Mouse (Mus musculus): ENCODE results near the gene Lrtm2. TPM values are rescaled to one million over a fixed set of nuclear protein-coding genes. Genes with fewer than 3 reads are reported as not detected.
A peak's percentile ranks its signal among the peaks of the same experiment; 100 is the strongest.

Lrtm2 gene
- total RNA-seq (2017), result 0.25 and 1.3 TPM in 2 replicates

- no peak for ATAC-seq (replicated peaks in 1 of 2; ENCODE audit: insufficient read depth in 1 of 2, low FRiP score in 2 of 2, low TSS enrichment in 1 of 2, low read depth in 1 of 2, poor library complexity in 2 of 2, severe bottlenecking in 2 of 2)
Measured at GRCm38 (mm10) chr6:119330506-119330905, at the start of gene Lrtm2. Gene Lrtm2, minus strand, starts transcription at chr6:119330766.

DNA sequence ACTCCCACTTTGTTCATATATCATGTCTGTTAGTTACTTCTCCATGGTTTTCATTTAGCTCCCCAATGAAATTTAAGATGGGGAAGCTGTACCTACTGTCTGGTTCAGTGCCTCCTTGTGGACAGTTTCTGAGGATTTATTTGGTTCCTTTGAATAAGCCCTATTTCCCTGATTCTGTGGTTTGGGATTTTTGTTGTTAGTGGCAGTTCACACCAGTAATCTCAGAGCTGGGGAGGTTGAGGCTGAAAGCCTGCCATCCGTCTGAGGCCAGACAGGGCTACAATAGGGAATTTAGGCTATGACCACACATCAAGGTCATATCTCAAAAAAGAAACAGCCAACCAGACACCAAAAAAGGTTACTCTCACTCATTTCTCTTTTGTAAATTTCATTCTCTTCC, 48.1 kb upstream of the Lrtm2 start:
- no peak for ATAC-seq (replicated peaks in 1 of 2; ENCODE audit: insufficient read depth in 1 of 2, low FRiP score in 2 of 2, low TSS enrichment in 1 of 2, low read depth in 1 of 2, poor library complexity in 2 of 2, severe bottlenecking in 2 of 2)

- peak; percentile 96 to 97 for ATAC-seq (replicated peaks in 1 of 2; ENCODE audit: insufficient read depth in 1 of 2, low FRiP score in 2 of 2, low TSS enrichment in 1 of 2, low read depth in 1 of 2, poor library complexity in 2 of 2, severe bottlenecking in 2 of 2)
Measured at GRCm38 (mm10) chr6:119377613-119378012, 47.0 kb upstream of the Lrtm2 start.

- ATAC-seq (replicated peaks in 1 of 2; ENCODE audit: insufficient read depth in 1 of 2, low FRiP score in 2 of 2, low TSS enrichment in 1 of 2, low read depth in 1 of 2, poor library complexity in 2 of 2, severe bottlenecking in 2 of 2), result no peak
Measured at GRCm38 (mm10) chr6:119375035-119375434, 44.5 kb upstream of the Lrtm2 start.

GRCm38 (mm10) chr6:119373000-119373705, 42.6 kb upstream of the Lrtm2 start:
- 0 out of 4 replicates have a peak, but pooled peaks of 1 of the 2 experiments have one; percentile 15 for ATAC-seq (replicated peaks in 1 of 2; ENCODE audit: insufficient read depth in 1 of 2, low FRiP score in 2 of 2, low TSS enrichment in 1 of 2, low read depth in 1 of 2, poor library complexity in 2 of 2, severe bottlenecking in 2 of 2)

DNA sequence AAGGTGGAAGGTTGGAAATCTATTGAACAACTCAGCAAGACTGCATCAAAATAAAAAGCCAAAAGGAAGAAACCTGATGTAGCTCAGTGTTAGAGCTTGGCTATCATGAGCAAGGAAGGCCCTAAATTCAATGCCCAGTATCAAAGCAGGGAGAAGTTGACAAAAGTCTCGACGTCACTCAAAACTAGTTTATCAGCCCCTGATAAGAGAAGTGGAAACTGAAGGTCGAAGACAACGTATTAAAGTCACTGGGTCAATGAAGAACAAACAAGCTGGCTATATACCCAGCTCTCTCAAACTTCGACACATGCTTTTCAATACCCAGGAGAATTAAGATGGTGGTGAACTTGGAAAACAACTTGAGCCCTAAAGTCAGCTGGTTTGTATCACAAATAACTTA, 41.7 kb upstream of the Lrtm2 start:
- ATAC-seq (replicated peaks in 1 of 2; ENCODE audit: insufficient read depth in 1 of 2, low FRiP score in 2 of 2, low TSS enrichment in 1 of 2, low read depth in 1 of 2, poor library complexity in 2 of 2, severe bottlenecking in 2 of 2), result no peak

GRCm38 (mm10) chr6:119371624-119372023, 41.1 kb upstream of the Lrtm2 start:
- no peak for ATAC-seq (replicated peaks in 1 of 2; ENCODE audit: insufficient read depth in 1 of 2, low FRiP score in 2 of 2, low TSS enrichment in 1 of 2, low read depth in 1 of 2, poor library complexity in 2 of 2, severe bottlenecking in 2 of 2)

- peak in 1 of 2 experiments; percentile 22; a peak in 1 of 4 replicates for ATAC-seq (replicated peaks in 1 of 2; ENCODE audit: insufficient read depth in 1 of 2, low FRiP score in 2 of 2, low TSS enrichment in 1 of 2, low read depth in 1 of 2, poor library complexity in 2 of 2, severe bottlenecking in 2 of 2)
Measured at GRCm38 (mm10) chr6:119367382-119367781, 36.8 kb upstream of the Lrtm2 start.

- peak; percentile 46 to 47; a peak in 2 of 4 replicates for ATAC-seq (replicated peaks in 1 of 2; ENCODE audit: insufficient read depth in 1 of 2, low FRiP score in 2 of 2, low TSS enrichment in 1 of 2, low read depth in 1 of 2, poor library complexity in 2 of 2, severe bottlenecking in 2 of 2)
Measured at GRCm38 (mm10) chr6:119366800-119367199, 36.2 kb upstream of the Lrtm2 start.

GRCm38 (mm10) chr6:119363593-119363992, 33.0 kb upstream of the Lrtm2 start:
- no peak for ATAC-seq (replicated peaks in 1 of 2; ENCODE audit: insufficient read depth in 1 of 2, low FRiP score in 2 of 2, low TSS enrichment in 1 of 2, low read depth in 1 of 2, poor library complexity in 2 of 2, severe bottlenecking in 2 of 2)

DNA sequence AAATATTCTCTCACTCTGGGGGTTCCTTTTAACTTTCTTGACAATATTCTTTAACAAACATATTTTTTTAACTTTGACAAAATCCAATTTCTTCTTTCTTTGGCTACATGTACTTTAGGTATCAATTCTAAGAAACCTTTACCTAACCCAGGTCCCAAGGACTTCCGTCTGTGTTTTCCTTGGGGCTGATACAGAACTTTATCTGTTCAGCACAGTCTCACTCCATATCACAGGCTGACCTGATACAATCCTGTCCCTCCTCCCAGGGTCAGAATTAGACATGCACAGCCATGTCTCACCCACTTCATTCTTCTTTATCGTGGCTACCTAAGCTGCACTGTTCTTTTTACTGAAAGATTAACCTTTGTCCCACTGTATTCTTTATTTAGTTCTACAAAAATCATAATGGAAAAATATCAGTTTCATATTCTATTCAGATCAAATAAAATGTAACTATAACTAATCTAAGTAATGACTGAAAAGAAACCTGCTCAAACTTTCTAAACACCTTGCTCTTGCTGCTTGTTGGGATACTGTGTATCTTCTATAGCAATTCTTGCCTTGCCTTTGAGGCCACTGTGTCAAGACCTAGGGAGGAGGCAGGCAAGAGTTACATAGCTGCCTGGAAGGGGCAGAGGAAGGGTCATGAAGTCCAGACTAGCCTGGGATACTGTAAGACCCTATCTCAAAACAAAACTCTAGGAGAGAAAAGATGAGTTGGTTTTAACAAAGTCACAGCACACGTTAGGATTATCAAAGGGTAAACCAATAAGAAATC, 30.5 kb upstream of the Lrtm2 start:
- peak in 1 of 2 experiments; percentile 25; a peak in 1 of 4 replicates for ATAC-seq (replicated peaks in 1 of 2; ENCODE audit: insufficient read depth in 1 of 2, low FRiP score in 2 of 2, low TSS enrichment in 1 of 2, low read depth in 1 of 2, poor library complexity in 2 of 2, severe bottlenecking in 2 of 2)

GRCm38 (mm10) chr6:119360250-119360649, 29.7 kb upstream of the Lrtm2 start:
- peak; percentile 70 to 77; a peak in 3 of 4 replicates for ATAC-seq (replicated peaks in 1 of 2; ENCODE audit: insufficient read depth in 1 of 2, low FRiP score in 2 of 2, low TSS enrichment in 1 of 2, low read depth in 1 of 2, poor library complexity in 2 of 2, severe bottlenecking in 2 of 2)

DNA sequence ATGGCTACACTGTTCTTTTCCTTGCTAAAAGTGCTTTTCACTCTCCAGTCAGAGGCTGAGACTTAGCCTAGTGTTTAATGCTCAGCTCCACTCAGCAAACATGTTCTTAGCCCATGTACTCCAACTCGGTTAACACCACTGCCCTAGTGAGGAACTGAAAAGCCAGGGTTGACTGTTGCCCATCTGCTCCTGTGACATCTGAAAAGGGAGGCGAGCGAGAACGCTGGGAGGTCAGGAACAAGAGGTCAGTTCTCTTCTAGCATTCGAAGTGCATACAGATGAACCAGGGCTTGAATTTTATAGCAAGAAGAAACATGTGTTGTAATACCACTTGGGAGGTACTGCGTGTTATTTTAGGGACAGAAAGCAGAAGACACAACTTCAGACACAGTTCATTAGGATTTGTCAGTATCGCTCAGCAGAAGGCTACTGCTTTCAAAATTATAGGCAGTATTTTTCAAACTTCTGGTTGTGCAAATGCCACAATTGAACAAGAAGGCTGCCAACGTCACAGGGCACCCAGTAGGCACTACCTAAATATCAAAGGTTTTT, 27.5 kb upstream of the Lrtm2 start:
- ATAC-seq (replicated peaks in 1 of 2; ENCODE audit: insufficient read depth in 1 of 2, low FRiP score in 2 of 2, low TSS enrichment in 1 of 2, low read depth in 1 of 2, poor library complexity in 2 of 2, severe bottlenecking in 2 of 2), result no peak

- no peak for ATAC-seq (replicated peaks in 1 of 2; ENCODE audit: insufficient read depth in 1 of 2, low FRiP score in 2 of 2, low TSS enrichment in 1 of 2, low read depth in 1 of 2, poor library complexity in 2 of 2, severe bottlenecking in 2 of 2)
Measured at GRCm38 (mm10) chr6:119352501-119352900, 21.9 kb upstream of the Lrtm2 start.

DNA sequence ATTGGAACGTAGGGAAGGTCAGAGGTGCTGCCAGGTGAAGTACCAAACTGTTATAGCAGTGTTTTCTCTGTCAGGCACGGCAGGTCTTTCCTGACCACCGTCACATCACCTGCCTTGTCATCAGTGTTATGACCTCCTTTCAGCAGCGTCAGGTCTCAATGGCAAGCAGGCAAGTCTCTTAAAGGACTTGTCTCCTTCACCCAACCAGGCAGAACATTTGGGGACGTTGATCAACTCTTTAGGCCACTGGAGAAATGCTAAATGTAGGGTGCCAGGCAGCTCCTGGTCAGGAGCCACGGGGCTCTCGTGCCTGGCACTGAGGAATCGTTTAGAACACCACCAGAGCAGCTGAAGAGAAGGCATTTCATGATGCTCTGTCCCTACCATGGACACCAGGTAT, 21.1 kb upstream of the Lrtm2 start:
- ATAC-seq (replicated peaks in 1 of 2; ENCODE audit: insufficient read depth in 1 of 2, low FRiP score in 2 of 2, low TSS enrichment in 1 of 2, low read depth in 1 of 2, poor library complexity in 2 of 2, severe bottlenecking in 2 of 2), result no peak

- no peak for ATAC-seq (replicated peaks in 1 of 2; ENCODE audit: insufficient read depth in 1 of 2, low FRiP score in 2 of 2, low TSS enrichment in 1 of 2, low read depth in 1 of 2, poor library complexity in 2 of 2, severe bottlenecking in 2 of 2)
Measured at GRCm38 (mm10) chr6:119350703-119351198, 20.2 kb upstream of the Lrtm2 start.

GRCm38 (mm10) chr6:119348234-119348633, 17.7 kb upstream of the Lrtm2 start:
- ATAC-seq (replicated peaks in 1 of 2; ENCODE audit: insufficient read depth in 1 of 2, low FRiP score in 2 of 2, low TSS enrichment in 1 of 2, low read depth in 1 of 2, poor library complexity in 2 of 2, severe bottlenecking in 2 of 2), result peak in 1 of 2 experiments; percentile 44; a peak in 1 of 4 replicates

DNA sequence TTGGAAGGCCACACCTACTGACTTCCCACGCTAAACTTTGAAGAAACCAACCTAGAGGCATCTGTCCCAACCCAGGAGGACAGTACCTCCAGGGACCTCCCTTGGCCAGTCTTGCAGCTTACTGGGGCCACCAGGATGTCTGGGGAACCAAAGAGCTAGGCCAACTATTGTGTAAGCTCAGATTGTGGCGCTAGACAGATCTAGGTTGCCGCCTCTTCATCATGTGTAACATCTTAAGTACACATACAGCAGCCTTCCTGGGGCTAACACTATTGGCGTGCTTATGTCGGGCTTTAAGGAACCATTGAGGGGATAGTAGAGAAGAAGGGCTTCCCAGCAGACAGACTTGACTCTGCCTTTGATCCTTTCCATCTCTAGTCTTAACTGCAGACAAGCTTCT, 17.2 kb upstream of the Lrtm2 start:
- ATAC-seq (replicated peaks in 1 of 2; ENCODE audit: insufficient read depth in 1 of 2, low FRiP score in 2 of 2, low TSS enrichment in 1 of 2, low read depth in 1 of 2, poor library complexity in 2 of 2, severe bottlenecking in 2 of 2), result no peak

Data from hematopoietic stem cell, adult 5-6 weeks (primary cell).